ENCODE assay signal across 15 mouse cellular contexts in genomic region chr13:53017117-53017516, GRCm38 (mm10). TPM values are rescaled to one million over a fixed set of nuclear protein-coding genes. Genes with fewer than 3 reads are reported as not detected.
DNase-seq lines count a peak whose midpoint lies in the region; ATAC-seq and TF ChIP-seq lines count a peak whose summit lies in the region.
"Had no signal": no experiment of that assay in that cellular context is flagged by ENCODE, and none has a peak within 500 bp of the region (broad histone marks: within the 10 kb centered on the region; RNA-seq: fewer than 3 reads in every experiment).

No protein-coding gene starts in this region.

- H3K27me3 ChIP-seq in liver, adult 2 months (ENCODE audit: control insufficient read depth, insufficient read depth, low read length), result no peaks in the 10 kb centered on the region
- no peaks in the 10 kb centered on the region for H3K27me3 ChIP-seq in liver, embryonic 11.5 days (replicated peaks; ENCODE audit: control insufficient read depth, insufficient read depth, low read length)
- H3K27me3 ChIP-seq in Patski, result no peaks in the 10 kb centered on the region
- H3K27me3 ChIP-seq: stomach, embryonic 15.5 days had no signal

- CTCF ChIA-PET in Patski (lab: Charles Lee), result interaction anchor here (1.2 kb wide), 1 partner anchor 93 kb away, joined by 3 read pairs; no protein-coding TSS in a partner anchor

- peak; percentile 41; the same call in 1 of the 2 replicates for TF ChIP-seq CTCF in liver, adult 2 months (IDR thresholded peaks at IDR 0.05; ENCODE audit: low read depth, low read length)
- peak; percentile 34 for TF ChIP-seq CTCF in Patski (IDR thresholded peaks at IDR 0.05)

- no peak for ATAC-seq in CD4-positive, CD25-positive, alpha-beta regulatory T cell, adult 4 months
- no peak for ATAC-seq in liver, embryonic 11.5 days (replicated peaks; ENCODE audit: low FRiP score)
- no peak for ATAC-seq in Patski

- H3K4me3 ChIP-seq in liver, adult 2 months (ENCODE audit: insufficient read depth, low read depth, low read length), result no peak overlapping the region
- H3K4me3 ChIP-seq in liver, embryonic 11.5 days (ENCODE audit: low read depth, low read length), result no peak overlapping the region
- H3K4me3 ChIP-seq: myocyte; stomach, embryonic 15.5 days had no signal

- no peaks in the 10 kb centered on the region for H3K9me3 ChIP-seq in liver, embryonic 11.5 days (ENCODE audit: control insufficient read depth, low read length)
- H3K9me3 ChIP-seq: stomach, embryonic 15.5 days had no signal

- no peak overlapping the region for H3K9ac ChIP-seq in liver, adult 2 months (ENCODE audit: low read depth, low read length)
- no peak overlapping the region for H3K9ac ChIP-seq in liver, embryonic 11.5 days (ENCODE audit: low read depth, low read length)
- H3K9ac ChIP-seq: stomach, embryonic 15.5 days had no signal

- POLR2A ChIA-PET in Patski (lab: Charles Lee), result no interaction called here

- H3K79me2 ChIP-seq in liver, adult 2 months (ENCODE audit: control insufficient read depth, insufficient read depth, low read length), result no peaks in the 10 kb centered on the region

- WGBS in liver, adult 2 months, result 85% methylated on average over 6 of the region's 6 CpGs
- 76% methylated on average over 6 of the region's 6 CpGs for WGBS in liver, embryonic 11.5 days

- no peaks in the 10 kb centered on the region for H3K36me3 ChIP-seq in liver, adult 2 months (ENCODE audit: control insufficient read depth, insufficient read depth, low read length)
- H3K36me3 ChIP-seq in liver, embryonic 11.5 days (ENCODE audit: control insufficient read depth, insufficient read depth, low read length), result no peaks in the 10 kb centered on the region
- H3K36me3 ChIP-seq: stomach, embryonic 15.5 days had no signal

- peak; percentile 64 for DNase-seq in CD4-positive, CD25-positive, alpha-beta regulatory T cell, adult 2 months (ENCODE audit: low read depth, low spot score)
- DNase-seq in liver, adult 2 months (ENCODE audit: extremely low read depth, low read depth, low spot score), result no peak
- no peak for DNase-seq in liver, embryonic 11.5 days (ENCODE audit: low spot score)
- no peak for DNase-seq in Patski (ENCODE audit: low read depth, low spot score)
- DNase-seq in naive thymus-derived CD4-positive, alpha-beta T cell, adult 2 months (ENCODE audit: low read depth), result peak; percentile 36
- no peak for DNase-seq in cerebellum, adult 8-10 months
- DNase-seq in urinary bladder, adult 18-20 months (ENCODE audit: low spot score in 2 of 2), result no peak
- DNase-seq: cerebellum, postnatal 36 days; gastrocnemius, postnatal 36 days; kidney, postnatal 25 days; lung, postnatal 10 days; right cerebral cortex, adult 18-20 months had no signal

- no peak overlapping the region for H3K4me2 ChIP-seq in liver, embryonic 11.5 days
- H3K4me2 ChIP-seq: stomach, embryonic 15.5 days had no signal

- no peak overlapping the region for H3K27ac ChIP-seq in liver, adult 2 months (replicated peaks; ENCODE audit: insufficient read depth, low read depth, low read length)
- no peak overlapping the region for H3K27ac ChIP-seq in liver, embryonic 11.5 days (ENCODE audit: low read depth, low read length)
- H3K27ac ChIP-seq: stomach, embryonic 15.5 days had no signal

- in situ Hi-C loops in Patski (cut with MboI; ENCODE audit: low pct_unique_long_range_greater_than_20kb), result no loop called here

- no peak for TF ChIP-seq POLR2A in liver, adult 2 months (IDR thresholded peaks at IDR 0.05; ENCODE audit: extremely low read depth, insufficient read depth, low read length)

- H3K4me1 ChIP-seq in liver, adult 2 months (ENCODE audit: control insufficient read depth, insufficient read depth, low read length), result peaks cover 2% of the 10 kb centered on the region; the same call in 1 of the 2 replicates
- H3K4me1 ChIP-seq in liver, embryonic 11.5 days (replicated peaks; ENCODE audit: control insufficient read depth, insufficient read depth, low read length), result no peaks in the 10 kb centered on the region
- H3K4me1 ChIP-seq: stomach, embryonic 15.5 days had no signal

RNA-seq across cellular contexts. Expression of gene Nfil3, which starts 36.2 kb away (rescaled TPM):
- polyA plus RNA-seq in CD4-positive, CD25-positive, alpha-beta regulatory T cell, adult 4 months (2017; shearing (Covaris generic)), result 1 to 10 TPM; 1.7 to 3.7 TPM
- 6.2 and 10.2 TPM in 2 replicates for total RNA-seq in liver, adult 2 months (2014; rRNA removed)
- polyA plus RNA-seq in liver, adult 2 months (2012; rRNA removed), result 7.9 and 16.2 TPM in 2 replicates
- 8.5 and 9.8 TPM in 2 replicates for polyA plus RNA-seq in liver, embryonic 11.5 days (2014; fragmentation: Nextera tagmentation; extraction: Ambion mirVana)
- polyA plus RNA-seq in Patski (2021), result 58.4 TPM

Comparison
In these comparisons a context has a peak if more than half of its experiments do, and no peak if none do; other contexts are left out.
1. DNase-seq: peak in CD4-positive, CD25-positive, alpha-beta regulatory T cell, adult 2 months (single experiment) and naive thymus-derived CD4-positive, alpha-beta T cell, adult 2 months (single experiment); none in liver, adult 2 months (single experiment), liver, embryonic 11.5 days (single experiment), Patski (single experiment), cerebellum, adult 8-10 months (single experiment) and urinary bladder, adult 18-20 months (0 of 2).